Mouse (Mus musculus) monocyte, adult 5-6 weeks (primary cell): Measurements from ENCODE around the gene Psors1c2. TPM values are rescaled to one million over a fixed set of nuclear protein-coding genes. Genes with fewer than 3 reads are reported as not detected.
A peak's percentile ranks its signal among the peaks of the same experiment; 100 is the strongest.
"Not testable (repeated sequence)": the region's sequence is repeated elsewhere in the genome, so short reads cannot be mapped to it uniquely, and the experiment has no call there.

Experiments
- ATAC-seq: fragments of 153-309, 156-312 bp; replicated peaks from 2 replicates; pipeline ENCODE4 v1.8.0; 2017; ENCODE audit warnings: mild to moderate bottlenecking; ENCODE audit not compliant: low TSS enrichment, insufficient number of reproducible peaks, severe bottlenecking, poor library complexity, low FRiP score
- total RNA-seq: library from RNA; stranded (forward); fragments of 200-1000, 200-491, 200-594 nt; gene quantifications from 3 replicates; pipeline ENCODE4 v1.2.3, GENCODE M21; 2017

Psors1c2 gene
- not detected in 3 replicates for total RNA-seq

DNA sequence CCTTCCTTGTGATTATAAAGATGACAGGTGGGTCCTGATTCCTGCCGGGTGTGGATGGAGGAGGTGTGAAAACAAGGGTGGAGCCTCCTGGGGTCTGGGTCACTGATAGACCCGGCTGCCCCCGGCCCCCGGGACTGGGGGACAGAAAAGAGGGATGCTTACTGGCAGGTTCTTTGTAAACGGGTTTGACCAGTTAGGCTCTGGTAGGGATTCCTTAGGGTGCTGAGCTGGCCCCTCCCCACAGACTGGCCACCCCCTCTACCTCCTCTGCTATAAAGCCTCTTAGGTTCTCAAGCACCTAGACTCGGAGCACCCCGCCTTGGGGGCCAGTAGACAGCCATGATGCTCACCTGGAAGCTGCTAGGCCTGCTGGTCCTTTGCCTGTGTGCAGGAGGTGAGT is at the start of gene Psors1c2:
Psors1c2 (plus strand) TSS at position 301 of the 400 bp plus-strand sequence.
- no peak for ATAC-seq

DNA sequence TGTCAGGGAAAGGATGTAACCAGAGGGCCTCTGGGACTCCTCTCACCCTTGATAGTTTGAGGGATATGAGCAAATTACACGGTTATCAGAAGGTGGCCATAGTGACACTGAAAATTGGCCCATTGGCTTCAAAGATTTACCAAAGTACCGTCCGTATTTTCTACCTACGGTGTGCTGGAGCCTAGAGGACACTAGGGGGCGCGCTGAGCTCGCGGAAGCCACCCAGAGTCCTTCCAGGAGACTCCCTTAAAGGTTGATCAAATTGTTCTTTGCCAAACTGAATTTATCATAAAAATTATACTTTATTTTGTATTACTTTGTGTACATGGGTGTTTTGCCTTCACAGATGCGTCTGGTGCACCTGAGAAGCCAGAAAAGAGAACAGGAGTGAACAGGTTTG is 48.9 kb upstream of the Psors1c2 start:
- ATAC-seq, result peak; percentile 68

DNA sequence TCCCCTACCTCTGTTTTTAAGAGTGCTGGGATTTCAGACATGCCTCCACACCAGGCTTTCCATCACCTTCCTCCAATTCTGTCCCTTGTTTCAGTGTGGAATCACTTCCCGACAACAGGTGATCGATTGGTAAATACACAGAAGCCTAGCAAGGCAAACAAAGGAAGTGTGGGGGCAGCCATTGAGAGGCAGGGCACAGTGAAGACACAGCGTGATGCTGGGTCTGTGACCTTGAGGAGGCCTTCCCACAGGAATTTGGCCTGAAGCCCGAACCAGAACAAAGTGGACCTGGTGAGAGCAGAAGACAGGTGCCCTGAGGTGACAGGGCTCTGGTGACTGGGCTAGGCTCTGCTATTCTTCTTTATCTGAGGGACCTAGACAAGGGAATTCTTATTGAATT is 47.3 kb upstream of the Psors1c2 start:
- ATAC-seq, result no peak

DNA sequence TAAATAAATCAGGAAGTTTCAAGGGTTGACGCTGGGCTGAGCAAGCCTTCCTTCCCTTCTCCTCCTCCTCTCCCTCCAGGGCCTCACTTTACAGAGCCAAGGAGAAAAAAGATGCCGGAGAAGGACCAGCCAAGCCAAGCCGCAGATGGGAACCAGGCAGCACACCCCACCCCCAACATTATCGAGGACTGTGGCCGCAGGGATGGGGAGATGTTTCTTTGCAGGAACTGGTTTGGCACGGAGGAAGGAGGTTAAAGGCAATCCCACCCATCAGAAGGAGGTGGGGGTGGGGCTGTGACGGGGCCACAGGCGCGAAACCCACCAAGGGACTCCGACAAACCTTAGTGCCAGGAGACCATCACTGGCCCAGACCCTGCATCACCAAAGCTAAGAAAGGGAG is 46.3 kb upstream of the Psors1c2 start:
- no peak for ATAC-seq

DNA sequence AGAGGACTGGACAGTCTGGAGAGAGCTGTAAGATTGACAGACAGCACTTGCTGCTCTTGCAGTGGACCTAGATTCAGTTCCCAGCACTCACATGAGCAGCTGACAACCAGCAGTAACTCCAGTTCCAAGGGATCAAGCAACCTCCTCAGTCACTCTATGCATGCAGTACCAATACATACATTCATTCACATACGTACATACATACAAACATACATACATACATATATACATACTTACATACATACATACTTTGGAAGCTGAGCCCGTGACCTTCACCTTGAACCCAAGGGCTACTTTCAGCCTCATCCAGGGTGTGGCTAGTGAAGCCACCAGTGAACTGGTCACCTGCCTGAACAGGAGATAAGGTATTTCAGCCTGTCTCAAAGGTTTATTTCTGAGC is 45.0 kb upstream of the Psors1c2 start:
- ATAC-seq, result 0 out of 2 replicates have a peak, but pooled peaks have one; percentile 29

DNA sequence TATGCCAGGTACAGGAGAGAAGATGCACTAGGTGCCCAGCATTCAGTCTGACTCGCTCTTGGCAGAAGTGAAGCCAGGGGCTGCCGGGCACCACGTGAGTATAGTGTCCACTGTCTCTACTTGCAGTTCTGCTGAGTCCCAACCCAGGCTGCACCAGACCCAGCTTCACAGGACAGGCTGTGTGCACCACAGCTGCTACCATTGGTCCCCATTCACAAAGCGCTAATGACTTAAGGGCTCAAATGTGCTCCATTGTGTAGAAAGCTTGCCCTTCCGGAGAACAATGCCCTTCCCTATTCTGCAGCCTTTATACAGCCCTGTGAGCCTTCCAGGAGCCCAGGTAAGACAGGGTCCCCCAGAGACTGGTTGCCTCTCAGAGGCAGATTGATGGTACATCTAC is 42.7 kb upstream of the Psors1c2 start:
- ATAC-seq, result no peak

DNA sequence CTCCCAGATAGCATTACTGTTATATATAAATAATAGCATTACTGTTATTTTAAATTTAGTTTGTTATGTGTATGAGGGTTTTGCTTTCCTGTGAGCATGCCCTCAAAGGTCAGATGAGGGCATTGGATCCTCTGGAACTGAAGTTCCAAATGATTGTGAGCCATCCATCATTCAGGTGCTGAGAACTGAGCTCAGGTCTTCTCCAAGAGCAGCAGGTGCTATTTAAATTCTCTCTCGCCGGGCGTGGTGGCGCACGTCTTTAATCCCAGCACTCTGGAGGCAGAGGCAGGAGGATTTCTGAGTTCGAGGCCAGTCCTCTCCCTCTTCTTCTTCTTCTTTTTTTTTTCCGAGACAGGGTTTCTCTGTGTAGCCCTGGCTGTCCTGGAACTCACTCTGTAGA is 35.9 kb upstream of the Psors1c2 start:
- no peak for ATAC-seq

DNA sequence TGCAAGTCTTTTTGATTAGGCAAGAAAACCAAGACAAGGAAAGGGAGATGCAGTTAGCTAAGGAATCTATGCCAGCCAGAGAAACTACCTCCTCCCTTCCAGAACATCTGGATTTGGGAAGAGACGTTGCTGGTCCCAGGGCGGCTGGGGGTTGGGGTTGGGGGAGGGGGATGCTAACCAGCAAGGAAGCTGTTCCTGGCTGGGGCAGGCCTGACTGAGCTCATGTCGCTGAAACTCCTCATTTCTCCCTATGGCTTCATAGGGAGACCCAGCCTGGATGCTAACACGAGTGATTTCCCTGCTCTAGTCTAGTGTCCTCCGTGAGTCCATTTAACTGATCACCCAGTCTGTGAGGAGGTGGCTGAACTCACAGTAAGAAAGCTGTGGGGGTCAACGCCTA is 30.8 kb upstream of the Psors1c2 start:
- no peak for ATAC-seq

DNA sequence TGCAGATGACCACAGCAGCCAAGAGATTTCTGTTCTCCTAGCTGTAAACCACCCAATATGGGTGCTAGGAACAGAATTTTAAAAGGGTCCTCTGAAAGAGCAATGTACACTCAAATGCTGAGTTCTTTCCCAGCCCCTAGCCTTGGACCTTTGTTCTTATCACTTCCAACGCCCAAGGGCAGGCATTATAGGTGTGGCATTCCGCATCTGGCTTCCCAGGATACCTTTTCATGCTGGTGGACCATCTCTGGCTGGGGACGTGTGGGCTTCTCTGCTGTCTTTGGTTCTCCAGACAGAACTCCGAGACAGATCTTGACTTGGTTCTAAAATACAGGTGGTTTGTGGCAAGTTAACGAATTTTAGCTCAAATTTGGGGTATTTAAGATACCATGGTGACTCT is 30.2 kb upstream of the Psors1c2 start:
- ATAC-seq, result no peak

DNA sequence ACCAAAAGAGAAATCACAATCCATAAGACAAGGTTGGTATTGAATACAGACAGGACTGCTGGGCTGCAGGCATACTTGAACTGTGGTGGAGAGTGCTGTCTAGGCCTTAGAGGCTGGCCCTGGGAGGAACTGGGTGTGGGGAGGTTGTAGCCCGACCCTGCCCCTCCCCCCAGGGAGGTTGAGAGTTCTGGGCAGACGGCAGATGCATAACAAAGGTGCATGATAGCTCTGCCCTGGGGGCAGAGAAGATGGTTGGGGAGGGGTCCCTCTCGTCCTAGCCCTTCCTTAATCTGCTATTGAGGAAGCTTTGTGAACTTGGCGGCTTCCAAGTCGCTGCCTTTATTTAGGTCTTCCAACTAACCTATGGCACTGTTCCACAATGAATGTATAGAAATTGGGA is 29.2 kb upstream of the Psors1c2 start:
- no peak for ATAC-seq

DNA sequence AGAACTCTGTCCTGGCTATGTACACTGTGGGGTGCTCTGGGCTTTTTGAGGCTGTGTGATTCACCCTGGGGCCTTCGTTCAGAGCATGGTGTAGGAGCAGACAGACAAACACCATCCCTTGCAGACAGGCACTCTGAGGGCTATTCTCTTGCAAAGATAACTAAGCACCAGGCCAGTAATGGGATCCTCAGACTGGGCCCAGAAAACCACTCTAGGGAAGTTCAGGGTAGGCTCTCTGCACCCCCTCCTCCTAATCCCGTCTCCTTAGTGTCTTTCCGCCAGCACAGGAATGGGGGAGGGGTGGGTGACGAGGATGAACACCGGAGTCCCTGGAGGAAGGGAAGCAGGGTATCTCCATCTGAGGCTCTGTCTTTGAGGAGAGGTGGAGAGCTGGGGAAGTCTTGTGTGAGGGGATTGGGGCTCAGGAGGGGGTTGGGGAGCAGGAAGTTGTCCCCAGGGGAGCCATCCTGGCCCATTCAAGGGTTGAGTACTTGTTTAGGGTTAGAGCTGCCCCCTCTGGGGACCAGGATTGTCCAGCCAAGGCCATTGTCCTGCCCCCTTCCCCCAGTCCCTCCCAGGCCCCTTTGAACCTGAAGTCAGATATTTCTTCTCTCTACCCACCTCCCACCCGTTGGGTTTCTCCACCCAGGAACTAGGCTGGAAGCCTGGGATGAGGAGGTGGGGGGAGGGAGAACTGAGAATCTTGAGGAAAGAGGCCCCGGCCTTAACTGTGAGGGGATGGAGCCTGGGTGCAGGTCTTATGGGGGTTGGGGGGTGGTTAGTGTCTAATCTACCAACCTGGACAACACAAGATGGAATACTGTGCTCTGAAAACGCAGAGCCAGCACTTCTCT is 28.1 kb upstream of the Psors1c2 start:
- ATAC-seq, result no peak

DNA sequence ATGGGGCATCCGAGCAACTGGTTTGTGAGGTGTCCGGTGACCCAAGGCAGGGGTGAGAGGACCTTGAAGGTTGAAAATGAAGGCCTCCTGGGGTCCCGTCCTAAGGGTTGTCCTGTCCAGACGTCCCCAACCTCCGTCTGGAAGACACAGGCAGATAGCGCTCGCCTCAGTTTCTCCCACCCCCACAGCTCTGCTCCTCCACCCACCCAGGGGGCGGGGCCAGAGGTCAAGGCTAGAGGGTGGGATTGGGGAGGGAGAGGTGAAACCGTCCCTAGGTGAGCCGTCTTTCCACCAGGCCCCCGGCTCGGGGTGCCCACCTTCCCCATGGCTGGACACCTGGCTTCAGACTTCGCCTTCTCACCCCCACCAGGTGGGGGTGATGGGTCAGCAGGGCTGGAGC is 27.2 kb upstream of the Psors1c2 start, which contains the start of gene Pou5f1:
Pou5f1 (plus strand) TSS at position 243 of the 400 bp plus-strand sequence.
- no peak for ATAC-seq

DNA sequence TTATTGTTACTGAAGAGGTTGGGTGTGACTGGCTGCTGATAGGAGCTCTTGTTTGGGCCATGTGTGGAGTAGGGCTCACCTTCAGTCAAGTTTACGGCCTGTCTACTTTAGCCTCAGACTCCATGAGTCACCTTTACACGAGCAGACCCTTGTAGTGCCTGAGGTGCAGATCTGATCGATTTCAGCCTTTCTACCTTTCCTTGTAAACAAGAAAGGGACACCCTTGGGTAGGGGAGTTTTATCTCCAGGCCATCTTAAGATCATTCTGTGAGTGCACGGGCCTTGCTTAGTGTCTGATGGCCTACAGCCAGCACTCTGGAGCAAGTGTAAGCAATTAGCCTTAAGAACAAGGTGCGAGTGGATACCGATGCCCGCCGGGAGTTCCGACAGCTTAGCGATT is 26.1 kb upstream of the Psors1c2 start:
- ATAC-seq, result no peak

DNA sequence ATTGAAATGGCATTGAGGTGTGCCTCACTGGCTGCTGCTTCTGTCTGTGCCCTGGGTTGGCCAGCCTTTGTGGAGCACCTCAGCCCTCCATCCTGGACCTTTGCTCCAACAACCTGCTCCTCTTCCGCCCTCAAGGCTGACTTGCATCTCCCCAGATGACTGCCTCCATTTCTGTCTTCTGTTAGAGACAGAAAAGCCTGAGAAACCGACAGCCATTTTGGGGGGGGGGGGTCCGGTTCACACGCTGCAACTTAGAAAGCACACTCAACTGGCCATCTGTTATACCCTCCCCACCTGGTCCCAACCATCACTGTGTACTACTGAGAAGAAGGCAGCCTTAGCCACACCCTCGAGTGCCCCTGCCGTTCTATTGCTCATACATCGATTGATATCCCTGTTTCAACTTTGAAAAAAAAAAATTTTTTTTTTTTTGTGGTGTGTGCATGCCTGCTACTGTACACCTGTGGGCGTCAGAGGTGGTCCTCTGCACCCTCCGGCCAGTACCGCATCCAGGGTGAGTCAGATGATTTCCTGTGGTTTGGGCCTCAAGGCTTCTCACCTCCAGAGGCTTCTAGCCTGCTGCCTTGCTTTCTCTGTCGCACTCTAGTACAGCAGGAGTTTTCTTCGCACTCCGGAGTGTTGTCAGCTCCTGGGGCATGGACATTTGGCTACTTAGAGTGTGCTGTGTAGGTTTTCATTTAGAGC is 25.3 kb upstream of the Psors1c2 start:
- no peak for ATAC-seq

DNA sequence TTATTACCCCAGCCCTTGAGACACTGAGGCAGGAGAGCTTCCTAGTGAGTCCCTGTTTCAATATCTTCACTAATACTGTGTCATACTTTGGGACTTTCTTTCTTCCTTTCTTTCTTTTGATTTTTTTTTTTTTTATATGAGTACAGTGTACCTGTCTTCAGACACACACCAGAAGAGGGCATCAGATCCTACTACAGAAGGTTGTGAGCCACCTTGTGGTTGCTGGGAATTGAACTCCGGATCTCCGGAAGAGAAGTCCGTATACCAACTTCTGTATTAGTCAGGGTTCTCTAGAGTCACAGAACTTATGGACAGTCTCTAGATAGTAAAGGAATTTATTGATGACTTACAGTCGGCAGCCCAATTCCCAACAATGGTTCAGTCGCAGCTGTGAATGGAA is 24.7 kb upstream of the Psors1c2 start:
- not testable (repeated sequence) for ATAC-seq

DNA sequence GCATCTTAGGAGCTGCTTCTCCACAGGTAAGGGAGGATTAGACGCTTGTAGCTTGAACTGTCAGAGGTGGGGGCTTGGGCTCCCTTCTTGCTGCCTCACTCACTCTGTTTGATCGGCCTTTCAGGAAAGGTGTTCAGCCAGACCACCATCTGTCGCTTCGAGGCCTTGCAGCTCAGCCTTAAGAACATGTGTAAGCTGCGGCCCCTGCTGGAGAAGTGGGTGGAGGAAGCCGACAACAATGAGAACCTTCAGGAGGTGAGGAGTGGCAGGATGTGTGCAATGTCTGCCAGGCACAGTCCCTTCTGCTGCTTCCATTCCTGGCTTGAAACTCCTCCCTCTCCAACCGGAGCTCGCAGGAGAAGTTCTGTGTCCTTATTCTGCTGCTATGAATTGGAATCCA is 23.7 kb upstream of the Psors1c2 start:
- no peak for ATAC-seq

DNA sequence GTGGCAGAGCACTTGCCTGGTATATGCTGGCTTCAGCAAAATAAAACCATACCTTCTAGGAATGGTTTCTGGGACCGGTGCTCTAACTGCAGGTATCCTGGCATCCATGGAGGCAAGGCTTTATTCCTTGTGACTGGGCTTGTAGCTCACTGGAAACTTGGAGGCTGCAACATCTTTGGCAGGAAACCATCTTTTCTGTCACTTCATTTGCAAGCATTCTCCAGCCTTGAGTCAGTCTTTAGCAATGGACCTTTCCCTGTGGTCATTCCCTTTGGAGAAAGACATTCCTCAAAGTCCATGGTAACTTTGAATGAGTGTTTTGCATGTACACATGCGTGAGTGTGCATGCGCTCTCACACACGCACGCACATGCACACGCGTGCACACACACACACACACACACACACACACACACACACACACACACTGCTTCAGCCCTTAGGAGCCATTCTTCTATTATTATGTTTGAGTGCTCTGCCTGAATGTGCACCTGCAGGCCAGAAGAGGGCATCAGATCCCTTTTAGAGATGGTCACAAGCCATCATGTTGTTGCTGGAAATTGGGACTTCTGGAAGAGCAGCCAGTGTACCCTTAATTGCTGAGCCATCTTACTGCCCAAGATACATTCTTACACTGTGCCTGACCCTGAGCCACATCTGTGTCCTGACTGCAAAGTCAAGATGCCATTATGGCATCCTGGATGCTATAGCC is 19.9 kb upstream of the Psors1c2 start:
- ATAC-seq, result no peak

DNA sequence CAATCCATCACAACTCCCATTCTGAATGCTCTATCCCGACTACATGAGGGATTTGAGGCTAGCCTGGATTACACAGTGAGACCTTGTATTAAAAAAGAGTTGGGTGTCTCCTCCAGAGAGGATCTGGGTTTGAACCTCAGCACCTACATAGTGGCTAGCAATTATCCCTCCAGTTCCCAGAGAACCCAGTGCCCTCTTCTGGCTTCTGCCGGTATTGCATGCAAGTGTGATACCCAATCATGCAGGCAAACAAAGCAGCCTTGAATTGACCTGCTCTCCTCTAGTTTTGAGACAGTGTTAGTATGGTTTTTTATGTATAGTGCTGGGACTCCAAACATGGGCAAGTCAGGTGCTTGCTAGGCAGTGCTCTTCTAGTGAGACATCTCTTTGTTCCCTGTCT is 19.1 kb upstream of the Psors1c2 start:
- 0 out of 2 replicates have a peak, but pooled peaks have one; percentile 37 for ATAC-seq

DNA sequence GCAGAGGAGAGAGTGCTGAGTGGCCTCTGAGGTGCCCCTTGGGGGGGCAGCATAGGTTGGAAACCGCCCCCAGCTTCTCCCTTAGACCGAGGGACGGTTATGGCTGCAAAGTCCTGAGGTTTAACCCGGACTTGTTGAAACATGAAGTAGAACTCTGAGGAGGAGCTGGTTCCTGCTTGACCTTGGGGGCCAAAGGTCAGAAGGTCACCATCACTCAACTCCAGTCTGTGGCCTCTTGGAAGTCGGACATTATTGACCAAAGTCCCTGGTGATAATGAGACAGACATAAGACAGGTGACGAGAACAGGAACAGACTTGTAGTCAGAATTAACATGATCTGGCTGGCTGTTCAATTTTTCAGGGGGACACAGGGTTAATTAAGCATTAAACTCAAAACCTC is 18.2 kb upstream of the Psors1c2 start:
- no peak for ATAC-seq
